Mouse (Mus musculus) cortical plate, adult 2 months (tissue): ENCODE measurements around the gene Gm45140.

Experiments
- CTCF ChIP-seq: fragments of 200-500 bp; IDR thresholded peaks from 2 replicates; pipeline ENCODE4 v1.5.1; 2011; ENCODE audit warnings: mild to moderate bottlenecking, control low read depth, low read length; ENCODE audit not compliant: insufficient read depth; ENCODE audit errors: extremely low read depth
- POLR2A ChIP-seq: fragments of 200-500 bp; IDR thresholded peaks from 2 replicates; pipeline ENCODE4 v1.6.1; 2011; ENCODE audit warnings: mild to moderate bottlenecking, low read length, control low read depth; ENCODE audit not compliant: insufficient read depth; ENCODE audit errors: extremely low read depth

GRCm38 (mm10) chr6:87802462-87802861 lies 33.1 kb downstream of the Gm45140 start:
- TF ChIP-seq CTCF (no peak), POLR2A (no peak)
